Mouse (Mus musculus): ENCODE results near the gene Slc35a2.
"Not testable (repeated sequence)": the region's sequence is repeated elsewhere in the genome, so short reads cannot be mapped to it uniquely, and the experiment has no call there.

The Slc35a2 gene

DNA sequence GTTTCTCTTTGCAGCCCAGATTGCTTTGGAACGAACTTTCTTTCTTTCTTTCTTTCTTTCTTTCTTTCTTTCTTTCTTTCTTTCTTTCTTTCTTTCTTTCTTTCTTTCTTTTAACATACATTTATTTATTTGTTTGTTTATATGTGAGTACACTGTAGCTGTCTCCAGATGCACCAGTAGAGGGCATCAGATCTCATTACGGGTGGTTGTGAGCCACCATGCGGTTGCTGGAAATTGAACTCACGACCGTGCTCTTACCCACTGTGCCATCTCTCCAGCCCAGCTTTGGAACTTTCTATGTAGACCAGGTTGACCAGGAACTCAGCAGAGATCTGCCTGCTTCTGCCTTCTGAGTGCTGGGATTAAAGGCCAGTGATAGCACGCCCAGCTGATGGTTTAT is 34.1 kb downstream of the Slc35a2 start:
- H3K9me3 ChIP-seq (ENCODE audit: low read length); H3K4me3 ChIP-seq (replicated peaks; ENCODE audit: low read length); H3K36me3 ChIP-seq (ENCODE audit: insufficient read depth, low read length): not testable (repeated sequence)
- H3K4me1 ChIP-seq (replicated peaks; ENCODE audit: low read depth, low read length): peaks cover 36% of the 10 kb centered on the region
- peaks cover 11% of the 10 kb centered on the region; the same call in 1 of the 2 replicates for H3K27me3 ChIP-seq (ENCODE audit: insufficient read depth, low read length)
- TF ChIP-seq CTCF (conservative IDR thresholded peaks at IDR 0.05; ENCODE audit: low read length): peak; percentile 14; the same call in 1 of the 2 replicates

DNA sequence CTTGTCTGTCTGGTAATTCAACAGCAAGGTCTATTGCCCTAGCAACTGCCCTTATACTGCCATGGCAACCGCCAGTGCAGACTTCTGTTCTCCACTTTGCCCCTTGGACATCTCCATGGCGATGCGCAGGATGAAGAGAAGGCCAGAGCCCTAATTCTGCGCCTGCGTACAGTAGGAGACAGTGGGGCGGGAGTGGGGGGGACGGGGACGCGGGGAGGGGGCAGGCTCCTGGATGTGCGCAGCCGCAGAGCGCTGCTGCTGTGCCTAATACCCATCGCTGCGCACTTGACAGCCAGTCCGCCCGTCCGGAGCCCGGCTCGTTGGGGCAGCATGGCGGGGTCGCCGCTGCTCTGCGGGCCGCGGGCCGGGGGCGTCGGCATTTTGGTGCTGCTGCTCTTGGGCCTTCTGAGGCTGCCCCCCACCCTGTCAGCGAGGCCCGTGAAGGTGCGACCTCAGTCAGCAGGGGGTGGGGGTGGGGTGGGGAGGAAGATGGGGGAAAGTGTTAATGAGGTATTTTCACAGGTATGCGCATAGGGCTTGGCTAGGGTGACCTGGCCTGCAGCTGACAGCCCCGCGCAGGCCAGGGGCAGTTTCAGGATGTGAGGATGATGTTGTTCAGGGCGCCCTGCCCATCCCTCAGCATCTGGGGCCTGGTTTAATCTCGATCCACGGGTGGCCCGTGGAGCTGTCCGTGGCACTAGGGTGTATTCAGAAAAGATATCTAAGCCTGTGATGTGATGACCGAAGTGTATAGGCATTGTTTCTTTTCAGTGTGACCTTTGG is 36.0 kb downstream of the Slc35a2 start, which contains the start of gene Pcsk1n:
Pcsk1n (plus strand) TSS at position 222 of the 783 bp plus-strand sequence.
- Histone ChIP-seq H3K4me3 (replicated peaks; ENCODE audit: low read length) (peak within 1 kb of the TSS; percentile 63), H3K9me3 (ENCODE audit: low read length) (no peaks in the 10 kb centered on the region), H3K36me3 (ENCODE audit: insufficient read depth, low read length) (peaks cover 18% of the 10 kb centered on the region), H3K27me3 (ENCODE audit: insufficient read depth, low read length) (peaks cover 11% of the 10 kb centered on the region; the same call in 1 of the 2 replicates), H3K4me1 (replicated peaks; ENCODE audit: low read depth, low read length) (peaks cover 49% of the 10 kb centered on the region)
- TF ChIP-seq POU5F1 (IDR thresholded peaks at IDR 0.05; ENCODE audit: borderline replicate concordance, low read length): no peak
- no peak for TF ChIP-seq NANOG (IDR thresholded peaks at IDR 0.05; ENCODE audit: borderline replicate concordance, low read length)
- TF ChIP-seq CTCF (conservative IDR thresholded peaks at IDR 0.05; ENCODE audit: low read length): no peak

DNA sequence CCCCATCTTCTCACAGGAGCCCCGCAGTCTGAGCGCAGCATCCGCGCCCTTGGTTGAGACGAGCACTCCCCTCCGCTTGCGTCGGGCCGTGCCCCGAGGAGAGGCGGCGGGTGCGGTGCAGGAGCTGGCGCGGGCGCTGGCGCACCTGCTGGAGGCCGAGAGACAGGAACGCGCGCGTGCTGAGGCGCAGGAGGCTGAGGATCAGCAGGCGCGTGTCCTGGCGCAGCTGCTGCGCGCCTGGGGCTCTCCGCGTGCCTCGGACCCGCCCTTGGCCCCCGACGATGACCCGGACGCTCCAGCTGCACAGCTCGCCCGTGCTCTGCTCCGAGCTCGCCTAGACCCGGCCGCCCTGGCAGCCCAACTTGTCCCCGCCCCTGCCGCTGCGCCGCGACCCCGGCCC is 38.2 kb downstream of the Slc35a2 start:
- H3K27me3 ChIP-seq (ENCODE audit: insufficient read depth, low read length): peaks cover 11% of the 10 kb centered on the region; the same call in 1 of the 2 replicates
- H3K4me3 ChIP-seq (replicated peaks; ENCODE audit: low read length): peak overlapping the region; percentile 72
- TF ChIP-seq NANOG (IDR thresholded peaks at IDR 0.05; ENCODE audit: borderline replicate concordance, low read length) (no peak), POU5F1 (IDR thresholded peaks at IDR 0.05; ENCODE audit: borderline replicate concordance, low read length) (no peak), CTCF (conservative IDR thresholded peaks at IDR 0.05; ENCODE audit: low read length) (no peak)
- peaks cover 61% of the 10 kb centered on the region for H3K4me1 ChIP-seq (replicated peaks; ENCODE audit: low read depth, low read length)
- no peaks in the 10 kb centered on the region for H3K9me3 ChIP-seq (ENCODE audit: low read length)
- peaks cover 20% of the 10 kb centered on the region for H3K36me3 ChIP-seq (ENCODE audit: insufficient read depth, low read length)

DNA sequence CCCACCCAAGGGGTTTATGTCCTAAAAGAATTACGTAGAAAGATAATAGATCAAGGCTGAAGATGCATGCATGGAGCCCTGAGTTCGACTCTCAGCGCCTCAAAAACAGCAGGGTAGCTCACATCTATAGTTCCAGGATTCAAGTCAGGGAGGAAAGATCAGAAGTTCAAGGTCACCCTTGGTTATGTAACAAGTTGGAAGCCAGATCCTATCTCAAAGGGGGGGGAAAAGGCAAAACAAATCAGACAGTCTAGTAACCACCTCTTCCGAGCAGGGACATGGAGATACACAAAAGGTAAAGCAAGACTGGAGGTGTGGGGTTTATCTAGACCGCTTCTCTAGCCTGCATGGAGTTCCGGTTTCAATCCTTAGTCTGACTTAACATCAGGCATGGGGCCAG is 42.4 kb downstream of the Slc35a2 start:
- H3K4me3 ChIP-seq (replicated peaks; ENCODE audit: low read length): peak overlapping the region; percentile 82
- H3K36me3 ChIP-seq (ENCODE audit: insufficient read depth, low read length): peaks cover 44% of the 10 kb centered on the region
- TF ChIP-seq NANOG (IDR thresholded peaks at IDR 0.05; ENCODE audit: borderline replicate concordance, low read length) (peak; percentile 12; the same call in 1 of the 2 replicates), POU5F1 (IDR thresholded peaks at IDR 0.05; ENCODE audit: borderline replicate concordance, low read length) (no peak)
- peaks cover 61% of the 10 kb centered on the region for H3K4me1 ChIP-seq (replicated peaks; ENCODE audit: low read depth, low read length)
- peaks cover 2% of the 10 kb centered on the region; the same call in 1 of the 2 replicates for H3K27me3 ChIP-seq (ENCODE audit: insufficient read depth, low read length)
- no peaks in the 10 kb centered on the region for H3K9me3 ChIP-seq (ENCODE audit: low read length)

DNA sequence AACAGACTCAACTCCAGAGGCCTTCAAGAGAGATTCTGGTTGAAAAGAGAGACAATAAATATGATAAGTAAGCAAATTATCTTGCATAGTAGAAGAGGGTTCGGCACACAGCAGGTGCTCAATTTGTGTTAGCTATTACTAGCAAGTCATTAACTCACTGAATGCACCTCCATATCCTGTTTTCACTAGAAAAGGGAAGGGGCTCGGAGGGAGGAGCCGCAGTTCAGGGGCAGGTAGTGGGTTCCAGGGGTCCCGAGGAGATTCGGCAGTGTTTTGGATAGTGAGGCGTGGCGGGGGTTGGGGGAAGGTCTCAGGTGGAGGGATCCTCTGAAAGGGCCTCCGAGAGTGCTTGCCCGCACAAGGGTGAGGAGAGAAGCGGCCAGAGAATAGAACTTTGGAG is 43.3 kb downstream of the Slc35a2 start:
- Histone ChIP-seq H3K4me3 (replicated peaks; ENCODE audit: low read length) (peak overlapping the region; percentile 82), H3K4me1 (replicated peaks; ENCODE audit: low read depth, low read length) (peaks cover 64% of the 10 kb centered on the region), H3K36me3 (ENCODE audit: insufficient read depth, low read length) (peaks cover 52% of the 10 kb centered on the region), H3K27me3 (ENCODE audit: insufficient read depth, low read length) (no peaks in the 10 kb centered on the region; the same call in 1 of the 2 replicates), H3K9me3 (ENCODE audit: low read length) (no peaks in the 10 kb centered on the region)
- peak; percentile 71 for TF ChIP-seq NANOG (IDR thresholded peaks at IDR 0.05; ENCODE audit: borderline replicate concordance, low read length)
- TF ChIP-seq POU5F1 (IDR thresholded peaks at IDR 0.05; ENCODE audit: borderline replicate concordance, low read length): no peak

DNA sequence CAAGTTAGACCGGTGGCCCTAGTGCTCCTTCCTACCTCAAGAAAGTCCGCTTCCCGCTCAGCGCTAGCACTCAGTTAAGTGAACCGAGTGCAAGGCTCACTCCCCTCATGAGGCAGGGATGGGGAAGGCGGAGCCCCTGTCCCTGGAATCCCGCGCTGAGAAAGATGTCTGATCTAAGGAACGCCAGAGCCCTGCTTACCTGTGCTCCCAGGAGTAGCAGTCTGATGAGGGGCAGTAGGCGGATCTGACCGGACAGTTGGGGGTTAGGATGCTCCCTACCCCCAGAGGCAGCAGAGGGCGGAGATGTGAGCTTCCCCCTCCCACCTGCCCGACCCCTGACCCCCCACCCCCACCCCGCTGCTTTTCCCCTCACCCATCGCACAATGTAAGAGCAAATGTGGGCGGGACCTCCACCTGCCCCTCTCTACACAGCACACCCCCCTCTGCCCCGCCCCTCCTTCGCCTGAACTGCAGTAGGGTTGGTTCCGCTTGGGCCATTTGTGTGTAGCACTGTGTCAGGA is 44.5 kb downstream of the Slc35a2 start, which contains the start of gene Eras:
Eras (minus strand) TSS at position 338 of the 521 bp plus-strand sequence.
- Histone ChIP-seq H3K9me3 (ENCODE audit: low read length) (no peaks in the 10 kb centered on the region), H3K4me3 (replicated peaks; ENCODE audit: low read length) (peak within 1 kb of the TSS; percentile 82), H3K4me1 (replicated peaks; ENCODE audit: low read depth, low read length) (peaks cover 67% of the 10 kb centered on the region), H3K27me3 (ENCODE audit: insufficient read depth, low read length) (no peaks in the 10 kb centered on the region; the same call in 1 of the 2 replicates), H3K36me3 (ENCODE audit: insufficient read depth, low read length) (peaks cover 61% of the 10 kb centered on the region)
- TF ChIP-seq POU5F1 (IDR thresholded peaks at IDR 0.05; ENCODE audit: borderline replicate concordance, low read length): no peak
- no peak for TF ChIP-seq CTCF (conservative IDR thresholded peaks at IDR 0.05; ENCODE audit: low read length)
- TF ChIP-seq NANOG (IDR thresholded peaks at IDR 0.05; ENCODE audit: borderline replicate concordance, low read length): no peak

DNA sequence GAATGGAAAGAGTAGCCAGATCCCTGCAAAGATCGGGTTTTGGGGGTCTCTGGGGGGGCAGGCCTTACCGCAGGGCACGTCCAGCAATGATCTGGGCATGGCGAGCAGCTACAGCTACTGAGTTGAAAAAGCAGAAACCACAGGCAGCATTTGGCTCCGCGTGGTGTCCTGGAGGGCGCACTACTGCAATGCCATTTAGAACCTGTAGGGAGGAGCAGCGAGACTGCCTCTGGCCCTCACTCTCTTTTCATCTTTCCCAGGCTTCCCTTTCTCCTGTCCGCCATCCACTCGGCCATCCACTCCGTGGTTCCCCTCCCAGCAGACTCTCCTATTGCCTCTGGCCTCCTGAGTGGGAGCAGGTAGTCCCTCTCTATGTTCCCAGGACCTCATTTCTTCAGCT is 53.0 kb downstream of the Slc35a2 start:
- Histone ChIP-seq H3K27me3 (ENCODE audit: insufficient read depth, low read length) (no peaks in the 10 kb centered on the region), H3K4me1 (replicated peaks; ENCODE audit: low read depth, low read length) (peaks cover 28% of the 10 kb centered on the region), H3K4me3 (replicated peaks; ENCODE audit: low read length) (0 out of 2 replicates have a peak overlapping the region, but pooled peaks have one; percentile 13), H3K36me3 (ENCODE audit: insufficient read depth, low read length) (peaks cover 93% of the 10 kb centered on the region), H3K9me3 (ENCODE audit: low read length) (no peaks in the 10 kb centered on the region)
- TF ChIP-seq POU5F1 (IDR thresholded peaks at IDR 0.05; ENCODE audit: borderline replicate concordance, low read length): no peak
- TF ChIP-seq CTCF (conservative IDR thresholded peaks at IDR 0.05; ENCODE audit: low read length): peak; percentile 42

DNA sequence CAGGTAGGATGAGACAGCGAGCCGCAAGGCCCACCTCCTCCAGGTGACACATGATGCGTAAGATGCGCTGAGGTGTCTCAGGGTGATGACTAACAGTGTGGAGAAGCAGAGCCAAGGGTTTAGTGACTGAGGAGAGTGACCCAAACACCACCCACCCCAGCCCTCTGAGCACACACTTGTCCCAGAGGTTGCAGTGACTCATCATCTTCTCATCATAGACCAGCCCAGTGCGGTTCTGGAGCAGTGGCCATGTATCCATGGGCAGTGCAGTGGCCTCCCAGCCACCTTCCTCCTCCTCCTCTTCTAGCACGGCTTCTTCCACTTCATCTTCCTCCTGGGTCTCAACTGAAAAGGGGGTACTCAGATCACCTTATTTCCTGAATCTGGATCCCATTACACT is 53.8 kb downstream of the Slc35a2 start:
- TF ChIP-seq NANOG (IDR thresholded peaks at IDR 0.05; ENCODE audit: borderline replicate concordance, low read length) (no peak), POU5F1 (IDR thresholded peaks at IDR 0.05; ENCODE audit: borderline replicate concordance, low read length) (no peak), CTCF (conservative IDR thresholded peaks at IDR 0.05; ENCODE audit: low read length) (no peak)
- Histone ChIP-seq H3K27me3 (ENCODE audit: insufficient read depth, low read length) (no peaks in the 10 kb centered on the region), H3K9me3 (ENCODE audit: low read length) (no peaks in the 10 kb centered on the region), H3K4me3 (replicated peaks; ENCODE audit: low read length) (no peak overlapping the region), H3K36me3 (ENCODE audit: insufficient read depth, low read length) (peaks cover 93% of the 10 kb centered on the region), H3K4me1 (replicated peaks; ENCODE audit: low read depth, low read length) (peaks cover 20% of the 10 kb centered on the region)

Measured in E14TG2a.4 (cell line).